Mouse (Mus musculus) T-helper 17 cell (primary cell): Measurements from ENCODE around the gene Prph.
"Not testable (repeated sequence)": the region's sequence is repeated elsewhere in the genome, so short reads cannot be mapped to it uniquely, and the experiment has no call there.

Experiments used
- in situ Hi-C, 2 experiments: fragments of 300-600 bp; cut with MboI, MseI; formaldehyde crosslinking; loops; 1 replicate in 1 of 2; 2 replicates in 1 of 2; pipeline ENCODE4 v1.15.1; 2025; ENCODE audit warnings: high pct_unique_total_duplicates in 2 of 2

Prph gene

GRCm38 (mm10) chr15:99074019-99074599, 19.1 kb downstream of the Prph start, which contains the start of gene Troap:
TSS of gene Troap (plus strand) at chr15:99074575.
- in situ Hi-C loops: no loop called here

GRCm38 (mm10) chr15:99074600-99075333, 19.8 kb downstream of the Prph start:
- in situ Hi-C loops: no loop called here

GRCm38 (mm10) chr15:99076011-99076410, 21.0 kb downstream of the Prph start:
- in situ Hi-C loops: not testable (repeated sequence)

- in situ Hi-C loops: no loop called here
Measured at GRCm38 (mm10) chr15:99078181-99078910, 23.4 kb downstream of the Prph start.

GRCm38 (mm10) chr15:99079804-99080203, 24.8 kb downstream of the Prph start:
- in situ Hi-C loops: no loop called here

GRCm38 (mm10) chr15:99082322-99082721, 27.3 kb downstream of the Prph start:
- in situ Hi-C loops: no loop called here

- in situ Hi-C loops: no loop called here
Measured at GRCm38 (mm10) chr15:99082840-99083239, 27.9 kb downstream of the Prph start.

GRCm38 (mm10) chr15:99083258-99083657, 28.3 kb downstream of the Prph start:
- in situ Hi-C loops: no loop called here

- in situ Hi-C loops: no loop called here
Measured at GRCm38 (mm10) chr15:99083867-99084557, 29.0 kb downstream of the Prph start.

GRCm38 (mm10) chr15:99084618-99085017, 29.6 kb downstream of the Prph start:
- in situ Hi-C loops: loop anchor here in 1 of 2 experiments (5.0 kb wide), 1 partner anchor 43 kb away; the partner anchor contains the start of gene Spats2

- in situ Hi-C loops: loop anchor here in 1 of 2 experiments (5.0 kb wide), 1 partner anchor 41 kb away; the partner anchor contains the start of gene Spats2
Measured at GRCm38 (mm10) chr15:99085997-99086396, 31.0 kb downstream of the Prph start.

GRCm38 (mm10) chr15:99087253-99088075, 32.5 kb downstream of the Prph start, which contains the start of gene C1ql4:
TSS of gene C1ql4 (minus strand) at chr15:99087817.
- in situ Hi-C loops: loop anchor here in 1 of 2 experiments (5.0 kb wide), 1 partner anchor 40 kb away; the partner anchor contains the start of gene Spats2

- in situ Hi-C loops: loop anchor here in 1 of 2 experiments (5.0 kb wide), 1 partner anchor 39 kb away; the partner anchor contains the start of gene Spats2
Measured at GRCm38 (mm10) chr15:99088292-99088691, 33.3 kb downstream of the Prph start.

GRCm38 (mm10) chr15:99089069-99089468, 34.1 kb downstream of the Prph start:
- in situ Hi-C loops: loop anchor here in 1 of 2 experiments (5.0 kb wide), 1 partner anchor 38 kb away; the partner anchor contains the start of gene Spats2

- in situ Hi-C loops: no loop called here
Measured at GRCm38 (mm10) chr15:99092870-99093269, 37.9 kb downstream of the Prph start, which contains the start of gene Dnajc22. TSS of gene Dnajc22 (plus strand) at chr15:99093170.

GRCm38 (mm10) chr15:99093291-99094258, 38.6 kb downstream of the Prph start:
- in situ Hi-C loops: no loop called here

- in situ Hi-C loops: no loop called here
Measured at GRCm38 (mm10) chr15:99094631-99095270, 39.8 kb downstream of the Prph start.

GRCm38 (mm10) chr15:99095356-99095755, 40.4 kb downstream of the Prph start:
- in situ Hi-C loops: no loop called here
